Mouse (Mus musculus) lung, adult 2 months (tissue): ENCODE data around the gene Mettl23.

Experiments
- CTCF ChIP-seq: fragments of 200-500 bp; IDR thresholded peaks from 2 replicates; pipeline ENCODE4 v1.5.1; 2011; ENCODE audit warnings: mild to moderate bottlenecking, low read length, control low read depth; ENCODE audit not compliant: insufficient read depth
- POLR2A ChIP-seq: fragments of 200-500 bp; IDR thresholded peaks from 2 replicates; pipeline ENCODE4 v1.6.1; 2011; ENCODE audit warnings: low read depth, mild to moderate bottlenecking, control low read depth, low read length, borderline replicate concordance; ENCODE audit errors: extremely low read depth

- TF ChIP-seq CTCF (no peak), POLR2A (no peak)
These were observed 35.4 kb downstream of the Mettl23 start for GRCm38 (mm10) chr11:116878454-116878853.
